Mouse (Mus musculus): Measurements from ENCODE around the gene Spem1.

GRCm38 (mm10) chr11:69795983-69796435 is 26.0 kb downstream of the Spem1 start:
- TF ChIP-seq POLR2A (IDR thresholded peaks at IDR 0.05; ENCODE audit: low read depth, low read length) (no peak), CTCF (IDR thresholded peaks at IDR 0.05; ENCODE audit: borderline replicate concordance, insufficient read depth, low read length) (no peak)

Measured in embryonic fibroblast, embryonic 13.5 days (primary cell).